Mouse (Mus musculus) G1E (cell line): ENCODE results near the gene Xpo5.

Experiments used
- CTCF ChIP-seq: IDR thresholded peaks from 2 replicates; pipeline ENCODE4 v1.5.1; 2012; ENCODE audit warnings: low read depth, low read length, inconsistent platforms, mixed read lengths
- GATA1 ChIP-seq: IDR thresholded peaks from 2 replicates; pipeline ENCODE4 v1.6.1; 2012; ENCODE audit warnings: borderline replicate concordance, low read length, inconsistent platforms, mixed read lengths
- POLR2AphosphoS5 ChIP-seq: IDR thresholded peaks from 2 replicates; pipeline ENCODE4 v1.6.1; 2012; ENCODE audit warnings: low read depth, low read length, inconsistent platforms; ENCODE audit not compliant: insufficient replicate concordance
- TAL1 ChIP-seq: conservative IDR thresholded peaks from 2 replicates; pipeline ENCODE4 v1.6.1; 2012; ENCODE audit warnings: low read depth, low read length, inconsistent platforms, mixed read lengths

DNA sequence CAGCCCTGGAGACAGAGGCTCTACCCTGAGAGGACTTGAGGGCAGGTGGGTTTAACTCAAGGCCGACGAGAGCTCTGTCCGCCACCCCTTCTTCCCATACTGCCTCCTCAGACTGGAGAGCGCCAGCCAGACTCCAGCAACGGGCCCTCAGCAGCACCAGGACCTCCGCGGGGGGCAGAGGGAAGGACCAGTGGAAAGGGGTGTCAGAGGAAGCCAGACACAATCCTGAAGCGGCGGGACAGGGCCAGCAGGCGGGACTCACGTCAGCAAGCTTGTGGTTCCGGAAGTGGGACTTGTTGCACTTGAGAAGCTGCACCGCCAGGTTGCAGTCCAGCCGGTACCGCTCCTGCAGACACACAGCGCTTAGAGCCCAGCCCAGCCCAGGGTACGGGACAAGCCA is 57.1 kb downstream of the Xpo5 start:
- TF ChIP-seq GATA1 (no peak), CTCF (no peak), TAL1 (no peak), POLR2AphosphoS5 (no peak)
